Mouse (Mus musculus): ENCODE results near the gene Dpp4.

Gene Dpp4

GRCm38 (mm10) chr2:62408701-62409201 is 3.3 kb downstream of the Dpp4 start:
- no peak for DNase-seq (ENCODE audit: low spot score)

- no peak for DNase-seq (ENCODE audit: low spot score)
These were observed 3.8 kb downstream of the Dpp4 start for GRCm38 (mm10) chr2:62408216-62408615.

- no peak for DNase-seq (ENCODE audit: low spot score)
These were observed 8.4 kb downstream of the Dpp4 start for GRCm38 (mm10) chr2:62403556-62404135.

GRCm38 (mm10) chr2:62401011-62401410 is 11.0 kb downstream of the Dpp4 start:
- no peak for DNase-seq (ENCODE audit: low spot score)

GRCm38 (mm10) chr2:62399832-62400231 is 12.2 kb downstream of the Dpp4 start:
- no peak for DNase-seq (ENCODE audit: low spot score)

- no peak for DNase-seq (ENCODE audit: low spot score)
These were observed 12.7 kb downstream of the Dpp4 start for GRCm38 (mm10) chr2:62399361-62399760.

GRCm38 (mm10) chr2:62398115-62398875 is 13.7 kb downstream of the Dpp4 start:
- DNase-seq (ENCODE audit: low spot score): no peak

- DNase-seq (ENCODE audit: low spot score): no peak
These were observed 14.4 kb downstream of the Dpp4 start for GRCm38 (mm10) chr2:62397661-62398060.

- DNase-seq (ENCODE audit: low spot score): no peak
These were observed 15.2 kb downstream of the Dpp4 start for GRCm38 (mm10) chr2:62396799-62397198.

- no peak for DNase-seq (ENCODE audit: low spot score)
These were observed 17.2 kb downstream of the Dpp4 start for GRCm38 (mm10) chr2:62394800-62395199.

- DNase-seq (ENCODE audit: low spot score): no peak
These were observed 19.9 kb downstream of the Dpp4 start for GRCm38 (mm10) chr2:62392098-62392497.

GRCm38 (mm10) chr2:62390961-62391461 is 21.0 kb downstream of the Dpp4 start:
- no peak for DNase-seq (ENCODE audit: low spot score)

- no peak for DNase-seq (ENCODE audit: low spot score)
These were observed 21.7 kb downstream of the Dpp4 start for GRCm38 (mm10) chr2:62390305-62390704.

GRCm38 (mm10) chr2:62388841-62389240 is 23.2 kb downstream of the Dpp4 start:
- no peak for DNase-seq (ENCODE audit: low spot score)

- DNase-seq (ENCODE audit: low spot score): no peak
These were observed 28.8 kb downstream of the Dpp4 start for GRCm38 (mm10) chr2:62383196-62383595.

- DNase-seq (ENCODE audit: low spot score): no peak
These were observed 29.6 kb downstream of the Dpp4 start for GRCm38 (mm10) chr2:62382440-62382839.

- DNase-seq (ENCODE audit: low spot score): no peak
These were observed 30.3 kb downstream of the Dpp4 start for GRCm38 (mm10) chr2:62381756-62382155.

GRCm38 (mm10) chr2:62373692-62374091 is 38.3 kb downstream of the Dpp4 start:
- DNase-seq (ENCODE audit: low spot score): no peak

- DNase-seq (ENCODE audit: low spot score): no peak
These were observed 42.0 kb downstream of the Dpp4 start for GRCm38 (mm10) chr2:62370048-62370447.

- DNase-seq (ENCODE audit: low spot score): no peak
These were observed 43.5 kb downstream of the Dpp4 start for GRCm38 (mm10) chr2:62368349-62369053.

GRCm38 (mm10) chr2:62363606-62364005 is 48.4 kb downstream of the Dpp4 start:
- DNase-seq (ENCODE audit: low spot score): no peak

GRCm38 (mm10) chr2:62362211-62362610 is 49.8 kb downstream of the Dpp4 start:
- no peak for DNase-seq (ENCODE audit: low spot score)

- DNase-seq (ENCODE audit: low spot score): no peak
These were observed 50.5 kb downstream of the Dpp4 start for GRCm38 (mm10) chr2:62361514-62361913.
